In genomic region chr6:31390243-31390981, GRCm38 (mm10) we compare ENCODE assay signal across 9 mouse cellular contexts. TPM values are rescaled to one million over a fixed set of nuclear protein-coding genes. Genes with fewer than 3 reads are reported as not detected.
DNase-seq lines count a peak whose midpoint lies in the region; ATAC-seq and TF ChIP-seq lines count a peak whose summit lies in the region.
"Had no signal": no experiment of that assay in that cellular context is flagged by ENCODE, and none has a peak within 500 bp of the region (broad histone marks: within the 10 kb centered on the region; RNA-seq: fewer than 3 reads in every experiment).

No protein-coding gene starts in this region.

- TF ChIP-seq CTCF in lung, embryonic 14.5 days (IDR thresholded peaks at IDR 0.05; ENCODE audit: low read depth): peak; percentile 46

- peaks cover 5% of the 10 kb centered on the region; the same call in 1 of the 2 replicates for H3K4me1 ChIP-seq in liver, embryonic 13.5 days (replicated peaks)
- H3K4me1 ChIP-seq in heart, embryonic 13.5 days: peaks cover 12% of the 10 kb centered on the region
- H3K4me1 ChIP-seq in lung, embryonic 14.5 days (ENCODE audit: insufficient read depth): no peaks in the 10 kb centered on the region
- H3K4me1 ChIP-seq: limb, embryonic 13.5 days had no signal

- H3K9ac ChIP-seq in liver, embryonic 13.5 days: no peak overlapping the region
- no peak overlapping the region; the same call in 1 of the 2 replicates for H3K9ac ChIP-seq in heart, embryonic 13.5 days
- H3K9ac ChIP-seq in lung, embryonic 14.5 days: no peak overlapping the region
- H3K9ac ChIP-seq: limb, embryonic 13.5 days had no signal

- WGBS in liver, embryonic 13.5 days (ENCODE audit: insufficient replicate concordance): 62% methylated on average over 8 of the region's 8 CpGs
- WGBS in heart, embryonic 13.5 days: 35% methylated on average over 8 of the region's 8 CpGs
- 31% methylated on average over 8 of the region's 8 CpGs for WGBS in lung, embryonic 14.5 days

- ATAC-seq in liver, embryonic 13.5 days (ENCODE audit: low read depth): peak; percentile 20; the same call in 1 of the 2 replicates
- ATAC-seq in heart, embryonic 13.5 days (ENCODE audit: extremely low read depth, insufficient number of reproducible peaks, low FRiP score, low TSS enrichment): no peak
- no peak for ATAC-seq in lung, embryonic 14.5 days (ENCODE audit: insufficient read depth)

- no peaks in the 10 kb centered on the region for H3K36me3 ChIP-seq in liver, embryonic 13.5 days
- H3K36me3 ChIP-seq in heart, embryonic 13.5 days: no peaks in the 10 kb centered on the region
- no peaks in the 10 kb centered on the region for H3K36me3 ChIP-seq in lung, embryonic 14.5 days (ENCODE audit: insufficient read depth)
- H3K36me3 ChIP-seq: limb, embryonic 13.5 days had no signal

- DNase-seq in liver, embryonic 13.5 days: no peak
- DNase-seq in liver: no peak
- DNase-seq in R1 (ENCODE audit: low read depth, low spot score): peak; percentile 40
- peak; percentile 25 for DNase-seq in lung, embryonic 14.5 days
- DNase-seq in retina, embryonic 14.5 days (ENCODE audit: low spot score): no peak
- DNase-seq in layer of hippocampus, adult 9-10 months (ENCODE audit: low spot score): no peak
- DNase-seq in right cerebral cortex, postnatal 4 days: no peak

- H3K27me3 ChIP-seq in liver, embryonic 13.5 days: no peaks in the 10 kb centered on the region
- no peaks in the 10 kb centered on the region for H3K27me3 ChIP-seq in heart, embryonic 13.5 days (replicated peaks)
- no peaks in the 10 kb centered on the region for H3K27me3 ChIP-seq in lung, embryonic 14.5 days (ENCODE audit: insufficient read depth, low read length)
- H3K27me3 ChIP-seq: limb, embryonic 13.5 days had no signal

- no peak overlapping the region for H3K4me3 ChIP-seq in liver, embryonic 13.5 days (replicated peaks)
- H3K4me3 ChIP-seq in heart, embryonic 13.5 days: no peak overlapping the region
- no peak overlapping the region for H3K4me3 ChIP-seq in lung, embryonic 14.5 days (ENCODE audit: low read depth, low read length)
- H3K4me3 ChIP-seq: limb, embryonic 13.5 days had no signal

- H3K9me3 ChIP-seq in liver, embryonic 13.5 days (replicated peaks): no peaks in the 10 kb centered on the region
- H3K9me3 ChIP-seq in heart, embryonic 13.5 days: no peaks in the 10 kb centered on the region
- H3K9me3 ChIP-seq in lung, embryonic 14.5 days (ENCODE audit: low read depth, low read length): no peaks in the 10 kb centered on the region
- H3K9me3 ChIP-seq: limb, embryonic 13.5 days had no signal

- H3K4me2 ChIP-seq in liver, embryonic 13.5 days: no peak overlapping the region
- no peak overlapping the region for H3K4me2 ChIP-seq in heart, embryonic 13.5 days
- no peak overlapping the region for H3K4me2 ChIP-seq in lung, embryonic 14.5 days
- H3K4me2 ChIP-seq: limb, embryonic 13.5 days had no signal

- no peak overlapping the region for H3K27ac ChIP-seq in liver, embryonic 13.5 days
- peak overlapping the region; percentile 57; the same call in 1 of the 2 replicates for H3K27ac ChIP-seq in heart, embryonic 13.5 days (replicated peaks)
- H3K27ac ChIP-seq in lung, embryonic 14.5 days (ENCODE audit: low read depth): no peak overlapping the region
- H3K27ac ChIP-seq: limb, embryonic 13.5 days had no signal

RNA-seq across cellular contexts. Expression of gene Mkln1, which starts 8.1 kb away (rescaled TPM):
- polyA plus RNA-seq in liver, embryonic 13.5 days (2015; fragmentation: Nextera tagmentation; extraction: Ambion mirVana): 144 and 182 TPM in 2 replicates
- polyA plus RNA-seq in heart, embryonic 13.5 days (2015; fragmentation: Nextera tagmentation; extraction: Ambion mirVana): 172 and 188 TPM in 2 replicates
- polyA plus RNA-seq in lung, embryonic 14.5 days (2014; fragmentation: Nextera tagmentation; extraction: Ambion mirVana): 179 and 184 TPM in 2 replicates

Comparison
In these comparisons a context has a peak if more than half of its experiments do, and no peak if none do; other contexts are left out.
1. DNase-seq: peak in R1 (single experiment) and lung, embryonic 14.5 days (single experiment); none in liver, embryonic 13.5 days (single experiment), liver (single experiment), retina, embryonic 14.5 days (single experiment), layer of hippocampus, adult 9-10 months (single experiment) and right cerebral cortex, postnatal 4 days (single experiment).